Mouse (Mus musculus) MEL (cell line): Measurements from ENCODE around the gene 1700123O20Rik. TPM values are rescaled to one million over a fixed set of nuclear protein-coding genes. Genes with fewer than 3 reads are reported as not detected.

Source experiments
- DNase-seq: peaks from one replicate; pipeline ENCODE4 v3.0.0; 2011; ENCODE audit warnings: low read depth, low spot score
- H3K27ac ChIP-seq: 2 replicates; pipeline ENCODE4 v1.5.1; 2012; ENCODE audit warnings: low read depth, mild to moderate bottlenecking, control low read depth, low read length, moderate library complexity; ENCODE audit not compliant: control insufficient read depth
- H3K27me3 ChIP-seq, 2 experiments: fragments of 150-350 bp in 1 of 2; sonication (generic) in 1 of 2; 2 replicates each; pipeline ENCODE4 v1.6.1; 2012; ENCODE audit warnings: low read length in 2 of 2, mild to moderate bottlenecking in 2 of 2, improper control_type of control experiment in 1 of 2, moderate library complexity in 1 of 2; ENCODE audit not compliant: insufficient read depth in 2 of 2, control insufficient read depth in 1 of 2
- H3K36me3 ChIP-seq, 2 experiments: 2 replicates each; pipeline ENCODE4 v1.6.1; 2012 to 2014; ENCODE audit warnings: low read length in 2 of 2, improper control_type of control experiment in 1 of 2, inconsistent platforms in 1 of 2, mild to moderate bottlenecking in 1 of 2; ENCODE audit not compliant: insufficient read depth in 2 of 2, control insufficient read depth in 1 of 2
- H3K4me1 ChIP-seq, 2 experiments: fragments of 150-350 bp in 1 of 2; sonication (generic) in 1 of 2; 2 replicates each; pipeline ENCODE4 v1.6.1; 2012; ENCODE audit warnings: low read length in 2 of 2, improper control_type of control experiment in 1 of 2, mild to moderate bottlenecking in 1 of 2; ENCODE audit not compliant: insufficient read depth in 2 of 2, control insufficient read depth in 1 of 2
- H3K4me3 ChIP-seq, 2 experiments: fragments of 150-350 bp in 1 of 2; sonication (generic) in 1 of 2; 2 replicates each; pipeline ENCODE4 v1.5.1; 2012; ENCODE audit warnings: low read depth in 2 of 2, low read length in 2 of 2, mild to moderate bottlenecking in 2 of 2, moderate library complexity in 2 of 2, control low read depth in 1 of 2, improper control_type of control experiment in 1 of 2; ENCODE audit not compliant: control insufficient read depth in 1 of 2, insufficient read depth in 1 of 2
- H3K79me2 ChIP-seq: 2 replicates; pipeline ENCODE4 v1.6.1; 2012; ENCODE audit warnings: mild to moderate bottlenecking, low read length, moderate library complexity; ENCODE audit not compliant: control insufficient read depth, poor library complexity, insufficient read depth
- H3K9ac ChIP-seq: 2 replicates; pipeline ENCODE4 v1.6.1; 2012; ENCODE audit warnings: low read depth, mild to moderate bottlenecking, control low read depth, low read length, moderate library complexity; ENCODE audit not compliant: control insufficient read depth, poor library complexity, severe bottlenecking
- H3K9me3 ChIP-seq: fragments of 150-350 bp; sonication (generic); replicated peaks from 2 replicates; pipeline ENCODE4 v1.6.1; 2012; ENCODE audit warnings: mild to moderate bottlenecking, low read length, improper control_type of control experiment, moderate library complexity; ENCODE audit not compliant: insufficient read depth
- CHD1 ChIP-seq: IDR thresholded peaks from 2 replicates; pipeline ENCODE4 v1.6.1; 2012; ENCODE audit warnings: low read depth, mild to moderate bottlenecking, inconsistent platforms, low read length, improper control_type of control experiment
- CTCF ChIP-seq, 3 experiments: IDR thresholded peaks in 2 of 3; conservative IDR thresholded peaks in 1 of 3; 2 replicates each; pipeline ENCODE4 v1.5.1; 2011 to 2012; ENCODE audit warnings: low read length in 3 of 3, low read depth in 2 of 3, mild to moderate bottlenecking in 2 of 3, improper control_type of control experiment in 1 of 3, inconsistent platforms in 1 of 3, mixed read lengths in 1 of 3, moderate library complexity in 1 of 3; ENCODE audit not compliant: control insufficient read depth in 1 of 3, insufficient read depth in 1 of 3, poor library complexity in 1 of 3, severe bottlenecking in 1 of 3
- E2F4 ChIP-seq: IDR thresholded peaks from 2 replicates; pipeline ENCODE4 v1.6.1; 2011; ENCODE audit warnings: low read depth, low read length, improper control_type of control experiment, borderline replicate concordance
- EP300 ChIP-seq, 2 experiments: IDR thresholded peaks; 2 replicates each; pipeline ENCODE4 v1.6.1; 2011; ENCODE audit warnings: improper control_type of control experiment in 2 of 2, low read length in 2 of 2, low read depth in 1 of 2, mild to moderate bottlenecking in 1 of 2
- HCFC1 ChIP-seq: IDR thresholded peaks from 2 replicates; pipeline ENCODE4 v1.6.1; 2012; ENCODE audit warnings: low read depth, mild to moderate bottlenecking, inconsistent platforms, low read length, improper control_type of control experiment, moderate library complexity
- KAT2A ChIP-seq: conservative IDR thresholded peaks from 2 replicates; pipeline ENCODE4 v1.6.1; 2012; ENCODE audit warnings: low read depth, low read length, improper control_type of control experiment, inconsistent platforms
- MYB ChIP-seq: IDR thresholded peaks from 2 replicates; pipeline ENCODE4 v1.6.1; 2011; ENCODE audit warnings: mild to moderate bottlenecking, low read depth, low read length, improper control_type of control experiment
- NRF1 ChIP-seq: IDR thresholded peaks from 2 replicates; pipeline ENCODE4 v1.6.1; 2014; ENCODE audit warnings: low read depth, mild to moderate bottlenecking, inconsistent platforms, low read length, improper control_type of control experiment, moderate library complexity; ENCODE audit not compliant: poor library complexity, insufficient read depth, severe bottlenecking
- POLR2A ChIP-seq, 2 experiments: IDR thresholded peaks; 2 replicates each; pipeline ENCODE4 v1.6.1; 2011 to 2012; ENCODE audit warnings: low read length in 2 of 2, mild to moderate bottlenecking in 2 of 2, control low read depth in 1 of 2, improper control_type of control experiment in 1 of 2, low read depth in 1 of 2, moderate library complexity in 1 of 2; ENCODE audit not compliant: control insufficient read depth in 1 of 2, insufficient read depth in 1 of 2, poor library complexity in 1 of 2
- RAD21 ChIP-seq: IDR thresholded peaks from 2 replicates; pipeline ENCODE4 v1.6.1; 2011; ENCODE audit warnings: mild to moderate bottlenecking, low read depth, low read length, improper control_type of control experiment
- RCOR1 ChIP-seq: IDR thresholded peaks from 2 replicates; pipeline ENCODE4 v1.6.1; 2012; ENCODE audit warnings: low read depth, mild to moderate bottlenecking, inconsistent platforms, low read length, improper control_type of control experiment
- SMC3 ChIP-seq: IDR thresholded peaks from 2 replicates; pipeline ENCODE4 v1.6.1; 2011; ENCODE audit warnings: low read depth, low read length, improper control_type of control experiment
- TAL1 ChIP-seq: IDR thresholded peaks from 2 replicates; pipeline ENCODE4 v1.6.1; 2012; ENCODE audit warnings: mild to moderate bottlenecking, inconsistent platforms, low read length, moderate library complexity, mixed read lengths
- TCF12 ChIP-seq: IDR thresholded peaks from 2 replicates; pipeline ENCODE4 v1.6.1; 2014; ENCODE audit warnings: low read depth, mild to moderate bottlenecking, inconsistent platforms, low read length, improper control_type of control experiment, moderate library complexity
- USF1 ChIP-seq: IDR thresholded peaks from 2 replicates; pipeline ENCODE4 v1.6.1; 2014; ENCODE audit warnings: low read depth, mild to moderate bottlenecking, inconsistent platforms, low read length, improper control_type of control experiment, moderate library complexity
- ZKSCAN1 ChIP-seq: IDR thresholded peaks from 2 replicates; pipeline ENCODE4 v1.6.1; 2012; ENCODE audit warnings: low read depth, mild to moderate bottlenecking, inconsistent platforms, low read length, improper control_type of control experiment, moderate library complexity
- polyA plus RNA-seq, 2 experiments: library from polyadenylated mRNA; stranded (reverse) in 1 of 2; unstranded in 1 of 2; fragments of >175 nt in 1 of 2; fragments of >200 nt in 1 of 2; gene quantifications; 2 replicates each; pipeline versions ENCODE4 v1.2.1 to v1.2.4; 2012; ENCODE audit warnings: low replicate concordance in 2 of 2, low read depth in 1 of 2; ENCODE audit not compliant: insufficient read length in 2 of 2, insufficient read depth in 1 of 2, missing spikeins in 1 of 2
- total RNA-seq: library from RNA; depleted of rRNA; stranded (reverse); fragments of 300-350 nt; gene quantifications from 2 replicates; pipeline ENCODE4 v1.2.3, GENCODE M21; 2012

The 1700123O20Rik gene
- total and polyA plus RNA-seq, 3 experiments, result 44.2 to 72.8 TPM; not detected in 1

DNA sequence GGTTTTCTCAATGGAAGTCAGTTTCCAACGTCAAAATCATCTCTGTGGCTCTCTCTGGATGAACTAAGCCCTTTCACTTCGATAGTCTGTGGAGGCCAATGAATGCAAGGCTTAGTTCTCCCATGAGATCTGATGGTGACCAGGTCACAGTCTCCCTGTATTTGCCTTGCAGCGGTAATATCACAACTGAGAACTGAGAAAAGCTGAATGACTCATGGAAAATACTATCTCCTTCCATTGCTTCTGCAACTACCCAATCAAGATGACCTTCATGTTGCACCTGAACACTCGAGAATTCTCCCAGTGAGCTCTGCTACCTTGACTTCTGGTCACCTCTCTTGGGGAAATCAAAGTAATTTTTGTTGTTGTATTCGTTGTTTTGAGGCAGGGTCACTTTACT lies 41.5 kb downstream of the 1700123O20Rik start:
- Histone ChIP-seq H3K36me3 (no peaks in the 10 kb centered on the region), H3K4me1 (peaks cover 0 to 12% of the 10 kb centered on the region in 2 experiments; a peak in 1 of 4 replicates), H3K4me3 (no peak overlapping the region), H3K27me3 (no peaks in the 10 kb centered on the region), H3K9me3 (no peaks in the 10 kb centered on the region), H3K9ac (no peak overlapping the region), H3K79me2 (no peaks in the 10 kb centered on the region), H3K27ac (no peak overlapping the region)
- TF ChIP-seq RAD21, result no peak
- no peak for TF ChIP-seq SMC3
- no peak for TF ChIP-seq TCF12
- TF ChIP-seq POLR2A (IDR thresholded peaks at IDR 0.05; ENCODE audit: control insufficient read depth in 1 of 2, insufficient read depth in 1 of 2, low read depth in 1 of 2, low read length in 2 of 2, poor library complexity in 1 of 2), result no peak
- TF ChIP-seq TAL1, result no peak
- no peak for TF ChIP-seq USF1
- TF ChIP-seq CTCF (IDR thresholded peaks at IDR 0.05 in 2 of 3, conservative IDR thresholded peaks at IDR 0.05 in 1 of 3; ENCODE audit: control insufficient read depth in 1 of 3, insufficient read depth in 1 of 3, low read depth in 2 of 3, low read length in 3 of 3, poor library complexity in 1 of 3, severe bottlenecking in 1 of 3), result no peak
- no peak for TF ChIP-seq CHD1
- no peak for TF ChIP-seq ZKSCAN1
- TF ChIP-seq E2F4, result no peak
- TF ChIP-seq EP300 (IDR thresholded peaks at IDR 0.05; ENCODE audit: low read depth in 1 of 2, low read length in 2 of 2), result no peak
- DNase-seq, result no peak

DNA sequence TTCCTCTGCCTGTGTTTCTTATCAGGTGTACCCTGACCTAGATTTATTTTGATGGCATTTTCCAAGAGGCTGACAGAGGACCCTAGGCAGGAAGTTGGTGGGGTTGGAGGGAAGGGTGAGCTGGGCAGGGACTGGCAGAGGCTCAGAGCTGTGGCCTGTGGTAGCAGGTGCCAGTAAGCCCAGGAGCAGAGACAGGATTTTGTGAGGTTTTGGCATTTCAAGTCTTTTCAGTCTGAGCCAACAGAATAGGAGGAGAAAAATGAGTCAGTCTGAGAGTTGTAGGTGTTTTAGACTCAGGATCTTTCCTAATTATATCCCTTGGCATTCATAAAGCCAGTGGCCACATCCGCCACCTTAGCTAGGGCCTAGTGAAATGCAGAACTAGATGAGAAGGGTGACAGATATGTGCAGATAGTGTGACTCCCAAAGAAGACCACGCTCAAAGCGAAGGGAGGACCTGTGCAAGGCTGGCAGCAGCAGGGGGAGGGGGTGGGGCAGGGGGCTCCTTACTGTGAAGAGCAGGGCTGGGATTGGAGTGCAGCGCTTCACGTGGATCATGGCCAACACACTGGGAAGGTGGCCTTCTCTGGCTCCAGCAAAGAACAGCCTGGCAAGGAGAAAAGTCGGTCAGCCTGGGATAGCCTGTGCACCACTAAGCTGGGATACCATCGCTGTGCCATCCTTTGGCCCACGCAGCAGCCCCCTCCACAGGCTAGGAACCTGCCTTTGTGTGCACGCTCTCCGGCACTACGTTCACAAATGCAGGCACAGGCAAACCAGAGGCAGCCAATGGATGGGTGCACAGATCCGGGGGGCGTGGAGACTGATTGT lies 43.0 kb downstream of the 1700123O20Rik start:
- Histone ChIP-seq H3K27ac (no peak overlapping the region), H3K4me3 (no peak overlapping the region), H3K36me3 (no peaks in the 10 kb centered on the region), H3K79me2 (no peaks in the 10 kb centered on the region), H3K27me3 (no peaks in the 10 kb centered on the region), H3K4me1 (peaks cover 0 to 12% of the 10 kb centered on the region in 2 experiments; a peak in 1 of 4 replicates), H3K9me3 (no peaks in the 10 kb centered on the region), H3K9ac (no peak overlapping the region)
- no peak for TF ChIP-seq CTCF (IDR thresholded peaks at IDR 0.05 in 2 of 3, conservative IDR thresholded peaks at IDR 0.05 in 1 of 3; ENCODE audit: control insufficient read depth in 1 of 3, insufficient read depth in 1 of 3, low read depth in 2 of 3, low read length in 3 of 3, poor library complexity in 1 of 3, severe bottlenecking in 1 of 3)
- no peak for TF ChIP-seq MYB
- TF ChIP-seq POLR2A (IDR thresholded peaks at IDR 0.05; ENCODE audit: control insufficient read depth in 1 of 2, insufficient read depth in 1 of 2, low read depth in 1 of 2, low read length in 2 of 2, poor library complexity in 1 of 2), result no peak
- TF ChIP-seq USF1, result no peak
- TF ChIP-seq NRF1, result no peak
- TF ChIP-seq KAT2A, result no peak
- TF ChIP-seq RAD21, result no peak
- TF ChIP-seq SMC3, result no peak
- TF ChIP-seq RCOR1, result no peak
- no peak for TF ChIP-seq HCFC1
- no peak for TF ChIP-seq TAL1
- no peak for DNase-seq
